Mouse (Mus musculus) T-cell, adult 2 months (primary cell): ENCODE results near the gene Arhgef2.

ENCODE experiments used
- DNase-seq: peaks from one replicate; pipeline ENCODE4 v3.0.0; 2022; ENCODE audit warnings: low spot score

Gene Arhgef2

DNA sequence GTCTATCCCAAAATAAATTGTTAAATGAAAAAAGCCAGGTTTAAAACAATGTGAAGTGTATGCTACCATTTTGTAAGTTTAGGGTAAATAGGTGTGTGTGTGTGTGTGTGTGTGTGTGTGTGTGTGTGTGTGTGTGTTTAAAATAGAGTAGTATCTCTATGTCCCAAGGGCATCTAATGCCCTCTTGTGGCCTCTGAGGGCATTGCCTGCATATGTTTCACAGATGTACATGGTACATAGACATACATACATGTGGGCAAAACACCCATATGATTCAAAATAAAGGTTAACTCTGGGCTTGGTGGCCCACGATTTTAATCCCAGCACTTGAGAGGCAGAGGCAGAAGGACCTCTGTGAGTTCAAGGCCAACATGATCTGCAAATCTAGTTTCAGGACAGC is 34.9 kb downstream of the Arhgef2 start:
- DNase-seq, result peak; percentile 76

DNA sequence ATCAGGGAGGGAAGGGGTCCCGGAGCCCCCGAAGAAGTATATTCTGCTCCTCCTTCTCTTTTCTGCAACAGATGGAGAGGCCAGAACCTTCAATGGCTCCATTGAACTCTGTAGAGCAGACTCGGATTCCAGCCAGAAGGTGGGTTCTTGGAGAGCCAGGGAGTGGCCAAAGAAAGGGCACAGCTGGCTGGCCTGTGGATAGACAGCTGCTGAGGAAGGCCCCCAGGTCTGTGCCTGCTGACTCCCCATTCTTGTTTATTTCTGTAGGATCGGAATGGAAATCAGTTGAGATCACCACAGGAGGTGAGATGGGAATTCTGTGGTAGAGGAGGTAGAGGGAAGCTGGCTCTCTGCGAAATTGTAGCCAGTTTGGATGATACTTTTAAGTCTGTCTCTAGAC is 37.3 kb downstream of the Arhgef2 start:
- DNase-seq, result no peak

DNA sequence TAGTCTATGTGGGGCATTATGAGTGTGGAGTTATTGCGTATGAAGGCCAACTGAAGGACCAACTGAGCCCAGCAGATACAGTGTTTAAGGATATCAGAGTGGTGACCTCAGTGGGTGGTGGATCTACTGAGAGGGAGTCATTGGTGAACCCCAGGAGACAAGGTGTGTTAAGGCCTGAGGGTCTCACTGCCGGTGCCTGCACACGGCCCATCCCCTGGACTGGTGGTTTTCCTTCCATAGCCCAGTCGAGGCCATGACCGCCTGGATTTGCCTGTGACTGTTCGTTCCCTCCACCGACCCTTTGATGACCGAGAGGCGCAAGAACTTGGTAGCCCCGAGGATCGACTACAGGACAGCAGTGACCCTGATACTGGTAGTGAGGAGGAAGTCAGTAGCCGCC is 40.2 kb downstream of the Arhgef2 start:
- DNase-seq, result no peak

DNA sequence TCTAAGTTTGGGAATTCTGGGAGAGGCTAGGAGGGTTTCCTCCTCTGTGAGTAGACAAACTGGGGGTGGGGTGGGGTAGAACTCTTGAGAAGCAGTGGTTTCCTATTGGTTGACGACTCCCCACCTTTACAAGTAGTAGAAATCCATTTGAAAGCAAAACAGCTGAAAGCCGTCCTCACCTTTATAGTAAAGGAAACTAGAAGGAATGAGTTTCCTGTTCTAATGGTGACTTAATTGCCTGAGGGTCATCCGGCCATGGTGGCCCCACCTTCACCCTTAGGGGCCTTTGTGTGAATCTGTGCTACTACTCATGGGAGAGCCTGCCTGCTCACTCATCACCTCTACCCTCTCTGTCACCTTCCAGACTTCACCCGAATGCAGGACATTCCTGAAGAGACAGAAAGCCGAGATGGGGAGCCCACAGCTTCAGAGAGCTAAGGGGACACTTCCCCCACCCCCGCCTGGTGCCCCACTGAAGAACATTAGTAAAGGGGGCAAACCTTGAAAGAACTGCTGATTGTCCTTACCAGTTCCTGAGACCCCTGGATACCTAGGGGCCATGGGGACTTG is 40.7 kb downstream of the Arhgef2 start:
- DNase-seq, result no peak

DNA sequence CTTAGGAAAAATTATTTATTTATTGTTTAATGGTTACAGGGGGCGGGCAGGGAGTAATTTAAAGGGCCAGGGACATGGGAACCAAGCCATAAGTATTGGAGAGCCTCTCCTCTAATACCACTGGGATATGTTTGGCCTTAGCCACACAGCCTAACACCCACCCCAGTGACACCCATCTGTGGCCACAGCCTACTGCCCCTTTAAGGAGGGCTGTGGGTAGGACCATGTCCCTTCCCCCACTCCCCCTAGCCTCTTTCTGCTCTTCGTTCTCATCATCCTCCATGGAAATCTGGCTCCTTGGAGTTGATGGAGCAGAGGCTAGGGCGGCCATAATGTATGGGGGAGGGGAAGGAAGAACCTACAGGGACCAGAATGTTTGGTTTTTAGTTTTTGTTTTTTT is 41.3 kb downstream of the Arhgef2 start:
- no peak for DNase-seq

DNA sequence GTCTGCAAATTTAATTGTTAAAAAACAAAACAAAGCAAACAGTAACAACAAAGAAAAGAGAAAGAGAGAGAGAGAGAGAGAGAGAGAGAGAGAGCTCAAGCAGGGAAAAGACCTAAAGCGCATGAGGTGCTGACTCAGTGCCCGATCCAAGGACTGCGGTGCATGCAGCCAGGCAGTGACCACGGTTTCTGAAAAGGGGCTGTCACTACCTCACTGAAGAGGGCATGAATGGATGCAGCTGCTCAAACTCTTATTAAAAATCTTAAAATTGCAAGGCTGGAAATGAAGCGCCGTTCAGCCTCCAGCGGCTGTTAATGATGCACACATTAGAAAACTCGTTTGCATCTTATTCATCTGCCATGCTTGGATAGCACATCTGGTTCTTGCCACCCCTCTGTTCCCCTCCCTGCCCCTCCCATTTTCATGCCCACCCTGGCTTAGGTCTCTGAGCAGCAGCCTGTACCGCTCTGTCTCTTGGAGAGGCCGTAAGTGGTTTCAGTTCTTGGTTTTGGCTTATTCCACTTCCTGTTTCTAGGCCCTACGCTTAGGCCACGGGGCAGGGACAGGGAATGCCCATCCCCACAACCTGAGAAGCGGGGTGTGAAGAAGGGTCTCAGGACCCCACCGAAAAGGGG is 42.1 kb downstream of the Arhgef2 start:
- DNase-seq, result no peak

DNA sequence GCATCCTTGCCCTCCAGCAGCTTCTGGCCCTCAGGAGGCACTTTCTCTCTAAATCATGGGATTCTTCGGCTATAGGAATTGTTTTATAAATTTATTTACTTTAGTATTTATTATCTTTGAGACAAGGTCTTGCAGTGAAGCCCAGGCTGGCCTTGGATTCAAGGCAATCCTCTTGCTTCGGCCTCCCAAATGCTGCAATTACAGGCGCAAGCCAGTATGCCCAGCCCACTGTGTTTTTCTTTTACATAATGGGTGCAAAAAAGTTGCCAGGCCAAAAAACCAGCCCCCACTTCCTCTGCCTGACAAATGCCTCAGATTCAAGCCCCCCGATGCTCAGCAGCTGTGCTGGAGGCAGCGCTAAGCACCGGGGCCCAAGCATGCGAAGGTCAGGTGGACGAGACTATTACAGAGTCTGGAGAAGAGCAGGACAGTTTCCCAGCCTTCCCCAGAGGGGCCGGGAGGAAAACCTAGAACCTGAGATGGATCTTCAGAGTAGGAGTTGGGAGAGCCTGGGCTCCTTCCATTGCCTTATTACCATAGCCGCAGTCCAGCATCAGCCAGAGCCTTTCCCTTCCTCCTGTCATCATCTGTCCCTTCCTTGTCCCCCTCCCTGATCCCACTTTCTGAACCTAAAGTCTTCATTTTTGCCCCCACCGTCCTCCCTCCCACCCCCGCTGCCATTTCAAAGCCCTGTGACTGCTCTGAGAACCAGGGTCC is 42.8 kb downstream of the Arhgef2 start:
- no peak for DNase-seq

DNA sequence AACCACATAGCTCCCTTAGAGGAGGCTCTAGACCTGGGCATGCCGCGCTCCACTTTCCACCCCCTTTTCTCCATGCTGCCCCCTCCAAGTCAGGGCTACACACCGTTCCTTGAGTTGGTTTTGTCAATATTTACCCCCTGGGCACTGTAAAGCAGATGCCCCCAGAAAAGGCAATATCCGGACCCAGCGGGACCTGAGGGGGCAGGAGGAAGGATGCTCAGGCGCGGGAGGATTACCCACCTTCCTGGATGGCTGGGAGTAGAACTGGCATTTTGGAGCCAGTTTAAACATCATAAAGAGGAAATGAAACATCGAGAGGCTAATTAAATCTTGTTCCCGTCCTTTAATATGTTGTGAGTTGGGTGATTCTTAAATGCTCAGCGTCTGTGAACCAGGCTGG is 43.4 kb downstream of the Arhgef2 start:
- DNase-seq, result no peak

DNA sequence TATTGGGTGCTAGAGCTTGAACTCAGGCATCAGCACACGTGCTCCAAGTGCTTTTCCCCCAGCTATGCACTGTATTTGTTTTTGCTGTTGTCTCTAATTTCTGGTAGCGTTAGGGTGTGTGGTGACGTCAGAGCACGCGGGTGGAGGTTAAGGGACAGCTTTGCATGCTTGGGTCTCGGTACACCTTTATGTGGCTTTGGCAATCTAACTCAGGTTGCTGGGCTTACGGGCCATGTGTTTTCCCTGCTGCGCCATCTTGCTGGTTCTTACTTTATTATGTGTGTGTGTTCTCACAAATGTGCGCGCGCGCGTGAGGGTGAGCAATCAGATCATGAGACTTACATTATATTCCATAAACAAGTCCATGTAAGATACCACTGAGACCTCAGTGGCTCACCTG is 44.2 kb downstream of the Arhgef2 start:
- no peak for DNase-seq

DNA sequence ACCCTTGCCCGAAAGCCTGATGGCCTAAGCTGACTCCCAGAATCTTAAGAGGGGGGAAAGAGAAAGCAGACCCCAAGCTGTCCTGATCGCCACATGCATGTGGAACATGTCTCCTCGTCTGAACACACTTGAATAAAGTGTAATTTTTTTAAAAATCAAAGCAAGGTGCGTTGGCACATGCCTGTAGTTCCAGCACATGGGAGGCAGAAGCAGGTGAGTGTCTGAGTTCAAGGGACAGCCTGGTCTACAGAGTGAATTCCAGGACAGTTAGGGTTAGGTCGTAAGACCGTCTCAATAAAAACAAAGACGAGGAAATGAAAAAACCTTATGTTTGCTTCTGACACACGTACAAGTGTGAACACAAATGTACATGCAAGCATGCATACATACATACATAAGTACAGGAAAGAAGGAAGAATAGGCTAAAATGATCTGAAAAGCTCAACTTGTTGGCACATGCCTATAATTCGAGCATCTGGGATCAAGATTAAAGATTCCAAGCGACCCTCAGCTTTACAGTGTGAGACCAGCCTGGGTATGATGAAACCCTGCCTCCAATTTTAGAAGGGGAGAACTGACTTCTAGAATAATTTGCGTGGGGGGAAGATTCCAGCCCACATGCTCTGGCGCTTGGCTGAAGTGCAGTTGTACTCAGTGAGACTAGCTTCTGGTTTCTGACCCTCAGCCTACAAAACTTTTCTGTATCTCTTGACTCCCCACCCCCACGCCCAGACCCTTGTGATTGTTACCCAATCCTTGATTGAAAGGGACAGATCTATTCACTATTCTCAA is 45.1 kb downstream of the Arhgef2 start:
- DNase-seq, result no peak

DNA sequence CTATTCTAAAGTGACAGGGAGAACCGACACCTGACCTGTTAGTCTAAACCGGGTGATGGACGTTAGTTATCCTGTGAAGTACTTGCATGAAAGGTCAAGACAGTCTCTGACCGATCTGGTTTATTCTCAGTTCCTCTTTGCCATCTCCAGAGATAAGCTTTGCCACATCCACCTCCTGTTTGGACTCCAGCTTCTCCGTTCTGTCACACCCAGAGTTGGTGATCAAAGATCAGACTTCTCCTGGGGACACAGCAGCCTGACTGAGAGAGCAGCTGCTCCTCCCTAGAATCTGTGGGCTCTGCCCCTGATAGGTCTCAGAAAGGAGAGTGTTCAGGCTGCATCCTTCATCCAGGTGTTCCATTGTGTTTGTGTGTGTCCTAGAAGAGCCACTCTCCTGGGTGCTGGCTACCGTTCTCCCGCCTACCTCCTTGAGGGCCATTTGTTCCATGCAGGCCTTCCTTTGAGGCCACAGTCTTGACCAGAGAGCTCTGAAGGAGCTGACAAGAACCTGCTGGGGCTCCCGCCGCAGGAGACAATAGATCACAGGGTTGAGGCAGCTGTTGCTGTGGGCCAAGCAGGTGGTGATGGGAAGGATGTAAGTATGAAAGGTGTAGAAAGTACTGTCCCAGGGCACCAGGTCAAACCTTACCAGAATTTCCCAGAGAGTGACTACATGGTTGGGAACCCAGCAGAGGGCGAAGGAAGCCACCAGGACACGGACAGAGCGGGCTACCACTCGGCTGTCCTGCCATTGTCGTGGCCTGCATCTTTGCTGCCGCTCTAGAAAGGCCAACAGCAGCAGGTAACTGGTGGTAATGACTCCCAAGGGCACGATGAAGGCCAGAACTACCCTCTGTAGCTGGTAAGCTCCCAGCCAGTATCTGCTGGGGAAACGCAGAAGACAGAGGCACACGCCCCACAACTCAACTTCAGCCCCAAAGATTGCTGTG is 46.2 kb downstream of the Arhgef2 start:
- no peak for DNase-seq

DNA sequence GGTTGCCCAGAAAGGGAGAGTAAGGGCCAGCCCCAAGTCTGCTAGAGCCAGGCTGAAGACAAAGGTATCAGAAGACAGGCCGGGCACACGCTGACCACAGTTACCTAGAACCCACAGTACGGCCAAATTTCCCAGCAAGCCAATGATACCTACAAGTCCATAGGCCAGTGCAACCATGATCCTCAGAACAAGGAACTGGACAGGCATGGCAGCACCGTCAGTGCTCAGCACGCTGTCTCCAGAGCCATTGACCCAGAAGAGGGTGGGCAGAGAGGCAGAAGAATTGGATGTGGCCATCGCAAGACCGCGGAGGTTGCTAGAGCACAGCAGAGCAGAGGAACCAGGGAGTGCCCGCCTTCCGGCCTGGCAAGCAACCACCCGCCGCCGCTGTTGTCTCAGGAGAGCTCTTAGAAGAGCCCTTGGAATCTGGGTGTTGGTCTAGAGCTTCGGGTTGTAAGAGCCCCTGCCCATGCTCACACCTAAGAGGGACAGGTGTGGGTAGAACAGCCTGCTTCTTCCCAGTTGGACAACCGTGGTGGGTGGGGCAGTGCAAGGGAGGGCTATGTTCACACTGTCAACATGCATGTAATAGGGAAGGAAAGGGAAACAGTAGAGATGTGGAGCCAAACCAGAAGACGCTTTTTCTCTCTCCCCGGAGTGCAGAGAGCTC is 47.2 kb downstream of the Arhgef2 start, which contains the start of gene Rxfp4:
Rxfp4 (minus strand) TSS at position 297 of the 670 bp plus-strand sequence.
- no peak for DNase-seq

DNA sequence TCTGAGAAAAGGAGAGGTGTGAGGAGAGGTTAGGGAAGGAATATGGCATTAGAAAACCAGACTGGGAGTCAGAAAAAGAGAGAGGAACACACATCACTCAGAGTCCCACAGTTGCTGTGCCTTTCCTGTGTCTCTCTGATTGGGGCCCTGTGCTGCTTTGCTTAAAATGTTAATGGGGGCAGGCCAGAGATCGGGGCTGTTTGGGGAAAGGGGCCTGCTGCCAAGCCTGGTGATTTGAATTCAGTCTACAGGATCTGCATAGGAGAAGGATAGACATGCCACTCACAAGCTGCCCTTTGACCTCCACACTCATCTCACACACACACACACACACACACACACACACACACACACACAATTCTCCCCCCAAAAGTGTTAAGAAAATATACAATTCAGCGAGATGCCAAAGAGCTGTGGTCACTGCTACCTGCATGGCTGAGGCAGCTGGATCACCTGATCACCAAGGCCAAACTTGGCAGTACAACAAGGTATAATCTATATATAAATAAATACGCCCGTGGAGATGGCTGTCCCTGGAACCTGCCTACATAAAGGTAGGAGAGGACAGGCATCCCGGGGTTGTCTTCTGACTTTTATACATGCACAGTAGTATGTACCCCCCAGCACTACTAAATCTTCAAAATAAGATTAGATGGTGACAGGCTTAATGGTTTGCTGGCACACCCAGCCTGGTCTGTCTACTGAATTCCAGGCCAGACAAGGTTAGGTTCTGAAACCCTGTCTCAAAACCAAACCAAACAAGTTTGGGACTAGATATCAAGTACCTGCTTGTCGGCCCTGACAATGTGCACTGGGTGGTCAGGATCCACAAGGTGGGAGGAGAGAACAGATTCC is 48.0 kb downstream of the Arhgef2 start:
- no peak for DNase-seq

DNA sequence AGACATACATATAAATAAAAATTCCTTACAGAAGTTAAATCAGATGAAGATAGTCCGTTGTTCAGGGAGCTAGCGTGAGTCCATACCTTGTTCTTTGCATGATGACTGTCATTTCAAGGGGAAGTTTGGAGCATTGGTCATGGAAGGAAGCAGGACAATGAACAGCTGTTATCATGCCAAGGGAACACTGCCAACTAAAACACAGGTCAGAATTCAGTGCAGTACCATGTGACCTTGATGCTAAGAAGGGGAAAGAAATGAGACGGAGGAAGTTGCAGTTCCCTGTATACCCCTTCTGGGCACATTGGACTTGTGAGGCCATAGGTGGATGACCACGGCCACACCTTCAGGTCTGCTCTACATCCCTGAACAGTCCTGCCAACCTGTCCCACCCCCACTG is 48.9 kb downstream of the Arhgef2 start:
- no peak for DNase-seq

DNA sequence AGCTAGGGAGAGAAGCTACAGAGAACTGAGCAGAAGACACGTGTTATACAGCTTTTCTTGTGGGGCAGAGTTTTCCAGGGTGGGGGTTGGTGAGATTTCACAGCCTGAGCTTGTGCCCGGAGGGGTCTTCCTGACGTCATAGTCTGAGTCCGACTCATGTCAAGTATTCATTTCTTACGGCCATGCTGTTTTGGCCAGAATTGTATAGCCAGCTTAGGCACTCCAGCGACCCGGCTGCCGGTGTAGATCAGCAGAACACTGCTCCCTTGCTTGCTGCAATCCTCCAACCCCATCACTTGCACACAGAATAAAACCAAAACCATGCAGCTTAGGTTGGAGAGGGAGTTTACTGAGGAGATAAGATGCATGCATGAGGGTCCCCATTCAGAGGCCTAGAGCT is 49.9 kb downstream of the Arhgef2 start:
- no peak for DNase-seq

DNA sequence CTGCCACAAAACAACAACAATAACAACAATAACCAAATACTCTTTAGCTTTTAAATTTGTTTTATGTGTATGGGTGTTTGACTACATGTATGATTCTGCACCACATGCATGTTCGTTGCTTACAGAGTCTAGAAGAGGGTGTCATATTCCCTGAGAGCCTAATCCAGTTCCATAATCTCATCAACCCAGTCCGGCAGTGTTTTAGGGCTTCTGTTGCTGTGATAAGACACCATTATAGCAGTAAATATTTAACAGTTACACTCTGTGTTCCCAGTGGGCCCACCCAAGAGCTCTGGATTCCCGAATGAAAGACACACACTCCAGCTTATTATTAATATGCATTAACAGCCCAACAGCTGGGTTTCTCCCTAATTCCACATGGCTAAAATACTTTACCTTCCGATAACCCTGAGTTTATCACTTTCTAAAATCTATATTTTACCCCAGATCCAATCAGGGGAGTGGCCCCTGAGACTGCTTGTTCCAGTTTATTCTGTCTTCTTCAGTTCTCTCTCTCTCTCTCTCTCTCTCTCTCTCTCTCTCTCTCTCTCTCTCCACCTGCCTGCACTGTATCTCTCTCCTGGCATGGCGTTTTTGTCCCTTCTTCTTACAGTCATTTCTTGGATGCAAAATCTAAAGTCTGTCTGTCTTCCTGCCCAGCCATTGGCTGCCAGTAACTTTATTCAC is 52.8 kb downstream of the Arhgef2 start:
- DNase-seq, result no peak

DNA sequence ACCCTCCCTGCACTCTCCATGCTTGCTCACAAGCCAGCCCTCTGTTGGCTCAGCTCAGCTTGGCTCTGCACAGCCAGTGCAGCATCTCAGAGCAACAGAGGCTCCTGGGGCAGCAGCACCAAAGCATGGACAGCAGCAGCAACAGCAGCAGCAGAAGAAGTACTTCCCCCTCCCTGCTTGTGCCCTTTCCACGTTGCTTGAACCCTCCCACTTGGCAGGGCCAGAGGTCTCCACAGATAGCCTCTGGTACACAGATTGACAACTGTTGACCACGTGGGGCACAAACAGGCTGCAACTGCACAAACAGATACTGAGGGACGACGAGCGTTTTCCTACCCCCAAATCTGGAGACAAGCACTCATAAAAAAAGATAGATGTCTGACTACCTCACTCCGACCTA is 54.0 kb downstream of the Arhgef2 start:
- DNase-seq, result no peak

DNA sequence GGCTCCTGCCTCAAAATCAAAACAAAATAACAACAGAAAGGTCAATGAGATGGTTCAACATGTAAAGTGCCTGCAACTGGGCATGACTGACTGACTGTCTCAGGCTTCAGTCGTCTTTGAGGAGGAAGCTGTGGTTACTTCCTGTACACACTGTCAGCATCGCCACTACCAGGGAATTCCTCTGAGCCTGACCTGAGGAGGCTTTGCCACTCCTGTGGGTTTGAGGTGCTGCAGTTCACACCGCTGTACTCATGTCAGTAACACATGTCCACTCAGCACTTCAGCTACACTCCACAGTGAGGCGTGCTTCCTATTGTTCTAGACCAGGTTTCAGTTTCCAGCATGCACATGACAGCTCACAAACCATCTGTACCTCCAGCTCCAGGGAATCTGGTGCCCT is 58.3 kb downstream of the Arhgef2 start:
- DNase-seq, result peak; percentile 56

DNA sequence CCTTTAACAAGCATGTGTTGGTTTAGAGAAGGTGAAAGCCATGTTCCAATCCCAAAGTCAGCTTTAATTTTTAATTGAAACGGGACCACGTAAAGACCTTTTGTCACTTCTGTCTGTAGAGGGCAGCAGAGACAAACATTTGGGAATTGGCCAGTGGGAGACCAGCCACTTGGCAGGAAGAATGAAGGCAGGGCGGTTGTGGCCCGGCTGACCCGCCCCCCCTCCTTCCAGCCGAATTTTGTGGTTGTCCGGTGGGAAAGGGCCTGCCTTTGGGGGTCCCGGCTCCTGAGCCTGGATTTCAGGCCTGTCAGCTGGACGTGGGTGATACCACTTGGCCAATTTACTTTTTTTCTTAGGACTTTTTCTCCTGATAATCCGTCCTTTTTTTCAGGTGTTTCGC is 71.6 kb downstream of the Arhgef2 start:
- DNase-seq, result peak; percentile 56

DNA sequence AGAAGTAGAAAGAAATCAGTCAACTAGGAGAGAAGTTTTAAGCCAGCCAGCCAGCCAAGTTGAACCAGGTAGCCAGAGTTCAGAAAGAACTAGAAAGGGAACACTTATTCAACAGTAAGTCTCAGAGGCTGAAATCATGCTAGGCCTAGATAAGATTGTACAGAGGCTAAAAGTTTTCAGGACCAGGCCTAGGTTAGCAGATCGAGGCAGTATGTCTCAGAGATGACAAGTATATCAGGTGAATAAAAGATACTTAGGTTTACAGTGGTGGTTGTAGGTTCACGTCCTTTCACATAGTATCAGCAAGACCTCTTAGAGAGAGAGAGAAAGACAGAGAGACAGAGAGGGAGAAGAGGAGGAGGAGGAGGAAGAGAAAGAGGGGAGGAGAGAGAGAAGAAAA is 78.0 kb downstream of the Arhgef2 start:
- no peak for DNase-seq
